Mouse (Mus musculus): ENCODE results near the gene Zcchc7.
"Not testable (repeated sequence)": the region's sequence is repeated elsewhere in the genome, so short reads cannot be mapped to it uniquely, and the experiment has no call there.

The Zcchc7 gene

DNA sequence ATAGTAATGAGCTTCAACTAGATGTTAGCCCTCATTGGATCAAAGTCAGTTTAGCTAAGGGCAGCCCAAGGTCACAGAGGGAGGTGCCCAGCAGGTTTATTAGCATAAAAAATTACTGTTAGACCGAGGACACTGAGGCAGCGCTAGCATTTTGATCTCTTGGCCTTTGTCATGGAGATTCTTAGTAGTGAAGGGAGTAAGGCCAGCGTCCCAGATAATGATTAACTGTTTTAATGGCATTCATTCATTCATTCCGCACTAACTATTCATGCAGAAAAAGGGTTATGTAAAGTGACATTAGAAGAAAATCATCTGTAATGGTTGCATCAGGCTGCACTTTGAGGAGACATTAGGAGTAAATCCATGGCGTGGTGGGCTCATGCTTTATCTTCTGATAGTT, 165.2 kb downstream of the Zcchc7 start:
- no peak for DNase-seq

GRCm38 (mm10) chr4:44922466-44923128, 166.9 kb downstream of the Zcchc7 start:
- no peak for DNase-seq

- DNase-seq = no peak
These were observed 167.4 kb downstream of the Zcchc7 start for GRCm38 (mm10) chr4:44923129-44923481.

- DNase-seq = no peak
These were observed 172.3 kb downstream of the Zcchc7 start for GRCm38 (mm10) chr4:44927934-44928333.

DNA sequence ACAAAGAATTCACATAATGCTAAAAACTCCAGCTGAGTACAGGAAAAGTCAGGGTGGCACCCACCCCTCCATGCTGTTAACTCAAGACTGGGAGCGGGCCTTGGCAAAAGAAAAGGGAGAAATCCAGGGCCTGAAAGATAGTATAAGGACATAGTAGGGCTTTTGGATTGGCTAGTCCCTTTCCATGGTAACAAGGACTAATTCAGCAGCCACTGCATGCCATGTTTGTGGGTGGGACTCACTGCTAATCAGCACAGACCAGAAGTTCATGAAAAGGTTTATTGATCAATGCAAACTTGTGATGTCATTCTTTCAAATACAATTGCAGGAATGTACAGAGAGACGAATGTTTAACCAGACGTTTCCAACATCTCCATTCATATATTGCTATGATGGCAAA, 173.1 kb downstream of the Zcchc7 start:
- DNase-seq = no peak

DNA sequence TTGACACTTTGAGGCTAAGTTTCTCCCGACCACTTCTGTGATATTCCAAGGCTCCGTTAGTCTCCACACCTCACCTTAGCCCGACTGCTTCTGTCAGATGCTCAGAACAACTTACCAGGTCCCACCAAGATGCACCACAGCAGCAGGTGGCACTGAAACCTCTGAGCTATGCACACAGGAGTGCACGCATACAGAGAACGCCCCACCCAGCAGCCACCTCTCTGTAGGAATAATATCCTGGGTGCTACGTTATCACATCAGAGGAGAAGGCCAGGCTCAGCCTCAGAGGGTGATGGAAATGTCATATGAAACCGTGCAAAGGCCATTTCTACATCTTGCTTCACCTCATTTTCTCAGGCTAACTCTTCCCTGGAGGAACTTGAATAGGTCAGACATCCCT, 174.7 kb downstream of the Zcchc7 start:
- DNase-seq = no peak

DNA sequence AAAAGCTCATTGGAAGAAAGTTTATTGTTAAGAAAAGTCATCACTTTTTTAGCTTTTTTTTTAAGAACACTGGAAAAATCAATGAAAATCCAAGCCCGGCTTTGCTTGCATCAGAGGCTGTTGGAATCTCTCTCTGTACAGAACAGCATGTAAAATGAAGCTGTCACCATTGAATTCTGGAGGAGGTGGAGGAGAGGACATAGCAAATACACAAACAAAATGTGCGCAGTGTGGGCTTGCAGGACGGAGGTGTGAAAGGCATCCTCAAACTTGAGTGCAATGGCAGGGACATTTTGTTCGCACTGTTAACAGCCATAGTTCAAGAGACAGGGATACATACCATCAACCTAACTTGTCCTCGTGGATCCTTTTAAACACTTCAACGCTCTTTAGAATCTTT, 176.1 kb downstream of the Zcchc7 start:
- no peak for DNase-seq

- no peak for DNase-seq
These were observed 183.0 kb downstream of the Zcchc7 start for GRCm38 (mm10) chr4:44938359-44939340.

DNA sequence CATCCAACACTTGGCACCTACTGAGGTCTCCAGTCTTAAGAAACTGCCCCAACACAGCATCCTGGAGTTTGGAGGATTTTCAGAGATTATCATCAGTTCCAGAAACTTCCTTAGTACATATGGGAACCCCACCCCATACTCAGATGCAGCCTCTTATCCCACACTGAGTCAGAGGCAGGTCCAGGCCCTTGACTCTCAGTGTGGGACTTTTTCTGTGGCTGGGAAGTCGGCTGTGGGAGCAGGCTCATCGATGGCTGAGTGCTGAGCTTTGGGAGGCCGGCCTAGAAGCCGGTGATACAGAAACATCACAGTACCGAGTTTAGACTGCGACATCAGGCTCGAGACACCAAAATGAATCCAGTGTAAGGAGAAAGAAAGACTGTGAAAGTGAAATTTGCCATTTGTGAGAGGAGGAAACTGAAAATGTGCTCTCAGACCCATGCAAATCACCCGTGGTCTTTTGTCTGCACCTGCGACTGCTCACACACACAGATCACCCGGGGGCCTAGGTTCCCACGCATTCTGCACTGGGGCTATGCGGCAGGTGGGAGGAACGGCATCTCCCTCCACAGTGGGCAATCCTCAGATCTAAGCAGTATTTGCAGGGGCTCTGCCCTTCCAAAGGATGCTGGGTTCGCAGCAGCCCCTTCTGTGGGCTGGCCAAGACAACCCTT, 184.0 kb downstream of the Zcchc7 start:
- DNase-seq = no peak

DNA sequence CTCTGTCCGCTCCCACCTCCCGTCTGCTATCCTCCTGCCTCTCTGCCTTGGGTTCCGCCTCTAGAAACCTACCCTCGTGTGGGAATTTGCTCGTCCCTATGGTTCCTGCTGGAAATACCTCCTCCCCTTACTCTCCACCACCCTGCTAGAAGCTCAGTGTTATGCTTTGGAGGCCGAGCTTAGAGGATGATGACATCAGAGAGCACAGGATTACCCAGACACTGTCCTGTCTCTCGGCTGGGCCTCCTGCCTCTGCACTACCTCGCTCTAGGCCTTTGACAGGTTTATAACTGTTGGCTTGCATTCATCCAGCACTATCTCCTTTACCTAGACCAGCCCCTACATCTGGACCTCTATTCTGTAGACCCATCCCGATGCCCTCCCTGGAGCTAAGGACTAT, 184.6 kb downstream of the Zcchc7 start:
- DNase-seq = no peak

DNA sequence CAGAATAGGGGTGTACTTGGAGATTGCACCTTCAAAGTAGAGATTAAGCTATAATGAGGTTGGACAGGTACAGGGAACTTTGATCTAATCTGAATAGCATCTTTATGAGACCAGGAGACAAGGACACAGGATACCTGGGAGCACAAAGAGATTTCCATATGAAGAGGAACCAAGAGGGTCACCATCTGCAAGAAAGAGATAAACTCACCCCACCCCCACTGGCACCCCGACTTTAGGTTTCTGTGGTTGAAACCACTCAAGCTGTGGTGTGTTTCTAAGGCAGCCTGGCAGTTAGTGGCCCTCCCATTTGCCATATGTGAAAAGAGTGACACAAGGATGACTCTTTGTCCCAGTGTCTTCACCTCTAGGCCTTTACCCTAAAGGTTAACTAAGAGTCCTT, 186.6 kb downstream of the Zcchc7 start:
- DNase-seq = no peak

GRCm38 (mm10) chr4:44943480-44943879, 187.8 kb downstream of the Zcchc7 start:
- no peak for DNase-seq

DNA sequence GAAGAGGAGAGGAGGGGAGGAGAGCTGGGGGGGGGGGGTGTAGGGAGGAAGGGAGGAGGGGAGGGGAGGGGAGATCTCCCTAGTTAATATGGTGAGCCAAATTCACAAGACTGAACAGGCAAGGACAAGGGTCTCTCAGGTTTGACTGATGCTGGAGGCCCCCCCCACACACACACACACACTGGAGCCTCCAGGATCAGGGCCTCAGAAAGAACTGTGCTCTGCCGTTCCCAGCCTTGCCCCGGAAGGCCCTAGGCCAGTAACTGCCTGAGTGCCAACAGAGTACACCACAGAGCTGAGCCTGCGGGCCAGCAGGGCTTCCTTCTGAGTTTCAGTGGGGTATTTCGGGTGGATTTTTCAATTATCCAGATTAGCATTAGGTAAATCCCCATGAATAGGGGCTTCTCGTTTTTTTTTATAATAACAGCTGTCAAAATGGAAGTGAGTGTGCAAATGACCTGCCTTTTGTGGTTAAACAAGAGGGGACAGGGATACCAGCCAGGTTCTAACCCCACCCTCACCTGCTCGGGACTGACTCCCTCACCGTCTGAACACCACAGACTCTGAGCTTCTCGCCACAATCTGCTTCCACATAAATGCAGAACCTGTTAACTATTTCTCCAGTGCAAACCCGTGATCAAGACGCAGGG, 188.9 kb downstream of the Zcchc7 start:
- DNase-seq = no peak

- DNase-seq = not testable (repeated sequence)
These were observed 190.4 kb downstream of the Zcchc7 start for GRCm38 (mm10) chr4:44946126-44946525.

DNA sequence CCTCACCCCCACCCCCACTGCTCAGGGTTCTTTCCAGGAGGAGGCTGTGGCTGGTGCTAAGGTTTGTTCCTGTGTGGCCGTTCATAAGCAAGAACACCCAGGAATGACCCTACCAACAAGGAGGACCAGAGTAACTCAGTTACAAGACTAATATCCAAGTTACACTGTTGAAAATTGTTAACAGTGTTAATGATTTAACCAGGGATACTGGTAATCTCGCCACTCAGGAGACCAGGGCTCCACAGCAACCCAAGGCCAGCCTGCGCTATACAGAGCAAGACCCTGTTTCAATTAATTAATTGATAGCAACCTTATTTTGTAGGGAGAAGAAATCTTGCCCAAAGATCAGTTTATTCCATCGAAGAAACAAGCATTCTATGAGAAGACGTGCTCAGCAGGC, 191.8 kb downstream of the Zcchc7 start:
- no peak for DNase-seq

GRCm38 (mm10) chr4:44948314-44948713, 192.6 kb downstream of the Zcchc7 start:
- DNase-seq = no peak

DNA sequence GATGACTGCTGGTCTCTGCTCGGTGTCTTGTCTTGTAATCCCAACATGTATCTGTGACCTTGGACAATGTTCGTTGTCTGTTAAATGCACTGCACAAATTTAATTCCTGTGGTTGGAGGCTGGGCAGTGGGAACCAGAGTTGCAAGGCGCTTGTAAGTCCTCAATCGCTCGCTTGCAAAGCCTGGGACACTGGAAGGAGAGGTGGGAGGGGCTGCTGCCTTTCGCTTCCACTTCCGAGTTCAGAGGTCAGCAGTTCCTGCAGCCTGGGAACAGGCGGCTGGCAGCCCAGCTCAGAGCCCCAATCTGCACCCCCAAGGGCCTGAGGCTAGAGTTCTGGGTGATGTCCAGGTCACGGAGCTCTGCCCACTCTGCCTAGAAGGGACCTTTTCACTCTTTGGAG, 197.4 kb downstream of the Zcchc7 start:
- DNase-seq = no peak

DNA sequence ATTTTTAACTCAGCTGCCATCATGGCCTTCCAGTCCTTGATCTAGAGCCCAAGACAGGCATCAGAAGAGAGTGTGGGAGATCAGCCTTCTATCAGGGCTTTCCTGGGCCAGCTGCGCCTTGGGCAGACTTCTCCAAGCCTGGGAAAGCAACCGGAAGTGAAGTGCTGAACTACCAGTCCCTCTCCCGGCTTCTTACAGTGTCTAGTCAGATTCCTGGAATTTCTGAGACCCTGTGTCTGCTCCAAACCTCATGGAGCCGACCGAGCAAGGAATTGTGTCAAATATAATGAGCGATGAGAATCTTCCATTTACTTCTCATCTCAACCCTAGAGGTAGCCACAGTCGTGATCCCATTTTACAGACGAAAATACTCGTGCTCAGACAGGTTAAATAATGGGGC, 203.1 kb downstream of the Zcchc7 start:
- no peak for DNase-seq

DNA sequence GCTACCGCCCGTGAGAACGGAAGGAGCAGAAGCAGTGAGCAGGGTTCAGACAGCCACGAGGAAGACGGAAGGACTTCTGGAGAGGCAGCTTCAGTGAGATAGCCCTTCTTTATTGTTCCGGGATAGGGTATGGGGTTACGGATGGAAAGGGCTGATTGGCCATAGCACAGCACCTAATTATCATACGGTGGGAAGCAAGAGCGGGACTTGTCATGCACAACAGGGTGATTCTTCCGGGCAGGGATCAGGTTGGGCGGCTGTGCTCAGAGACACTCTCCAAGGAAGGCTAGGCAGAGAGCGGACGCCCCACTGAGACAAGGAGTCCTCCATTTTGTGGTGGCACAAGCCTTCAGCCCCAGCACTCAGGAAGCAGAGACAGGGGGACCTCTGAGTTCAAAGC, 203.5 kb downstream of the Zcchc7 start:
- DNase-seq = no peak

DNA sequence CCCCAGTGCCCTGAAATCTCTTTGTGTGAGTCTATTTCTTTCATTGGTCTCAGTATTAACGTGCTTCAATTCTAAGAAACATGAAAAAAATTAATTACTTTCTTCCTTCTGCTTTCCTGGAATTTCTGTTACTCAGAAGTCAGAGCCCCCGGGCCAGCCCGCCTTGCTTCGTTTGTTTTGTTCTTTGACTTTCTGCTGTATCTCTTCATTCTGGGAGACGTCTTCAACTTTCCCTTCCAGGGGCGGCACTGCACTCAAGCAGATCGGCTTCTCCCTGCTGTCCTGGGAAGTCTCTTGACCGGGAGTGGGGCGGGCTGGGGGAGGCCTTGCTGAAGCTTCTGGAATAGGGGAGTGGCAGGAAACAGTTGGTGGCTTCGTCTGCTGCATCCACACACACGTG, 207.5 kb downstream of the Zcchc7 start:
- DNase-seq = no peak

GRCm38 (mm10) chr4:44965175-44965574, 209.5 kb downstream of the Zcchc7 start:
- DNase-seq = no peak

DNA sequence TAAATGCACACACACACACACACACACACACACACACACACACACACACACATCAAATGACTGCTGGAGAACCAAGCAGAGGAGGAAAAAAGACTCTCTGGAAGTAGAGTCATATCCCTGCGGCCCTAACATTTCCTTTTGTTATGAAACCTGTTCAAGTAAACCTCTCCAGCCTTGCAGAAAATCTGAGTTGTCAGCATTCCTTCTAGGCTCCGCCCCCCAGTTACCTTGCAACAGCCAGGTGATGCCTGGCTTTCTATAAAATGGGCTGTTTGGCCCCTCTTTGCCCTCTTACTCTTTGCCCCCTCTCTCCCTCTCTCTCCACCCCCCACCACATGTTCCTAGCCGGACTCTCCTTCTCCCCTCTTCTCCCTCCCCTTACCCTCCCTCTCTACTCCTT, 210.1 kb downstream of the Zcchc7 start:
- DNase-seq = no peak

GRCm38 (mm10) chr4:44967402-44967801, 211.7 kb downstream of the Zcchc7 start:
- DNase-seq = no peak
